8 mouse cellular contexts compared by ENCODE assay signal in genomic region chr6:34292882-34293487, GRCm38 (mm10). TPM values are rescaled to one million over a fixed set of nuclear protein-coding genes. Genes with fewer than 3 reads are reported as not detected.
DNase-seq lines count a peak whose midpoint lies in the region; ATAC-seq and TF ChIP-seq lines count a peak whose summit lies in the region.

No protein-coding gene starts in this region.

- H3K9ac ChIP-seq in intestine, postnatal 0 days (ENCODE audit: low read depth, low read length), result no peak overlapping the region
- no peak overlapping the region for H3K9ac ChIP-seq in midbrain, embryonic 16.5 days (ENCODE audit: low read depth, low read length)

- TF ChIP-seq POLR2A in cerebellum, adult 2 months (IDR thresholded peaks at IDR 0.05; ENCODE audit: borderline replicate concordance, insufficient read depth, low read length), result no peak

- ATAC-seq in intestine, postnatal 0 days, result peak; percentile 73
- ATAC-seq in midbrain, embryonic 16.5 days, result peak; percentile 96

- no peak overlapping the region for H3K4me3 ChIP-seq in cerebellum, adult 2 months (replicated peaks; ENCODE audit: insufficient read depth, low read depth, low read length)
- H3K4me3 ChIP-seq in intestine, postnatal 0 days (ENCODE audit: low read depth, low read length), result no peak overlapping the region
- H3K4me3 ChIP-seq in limb, embryonic 10.5 days, result no peak overlapping the region
- H3K4me3 ChIP-seq in midbrain, embryonic 16.5 days (ENCODE audit: low read depth, low read length), result no peak overlapping the region

- TF ChIP-seq CTCF in cerebellum, adult 2 months (IDR thresholded peaks at IDR 0.05; ENCODE audit: borderline replicate concordance, insufficient read depth, low read depth, low read length), result peak; percentile 72
- peak; percentile 95 for TF ChIP-seq CTCF in intestine, postnatal 0 days (IDR thresholded peaks at IDR 0.05; ENCODE audit: low read depth)

- H3K4me1 ChIP-seq in cerebellum, adult 2 months (ENCODE audit: control insufficient read depth, insufficient read depth, low read length), result no peaks in the 10 kb centered on the region
- no peaks in the 10 kb centered on the region for H3K4me1 ChIP-seq in intestine, postnatal 0 days (replicated peaks; ENCODE audit: control insufficient read depth, insufficient read depth, low read length)
- H3K4me1 ChIP-seq in limb, embryonic 10.5 days, result peaks cover 8% of the 10 kb centered on the region; the same call in 1 of the 2 replicates
- no peaks in the 10 kb centered on the region for H3K4me1 ChIP-seq in midbrain, embryonic 16.5 days (ENCODE audit: control insufficient read depth, insufficient read depth, low read length)

- no peaks in the 10 kb centered on the region for H3K9me3 ChIP-seq in intestine, postnatal 0 days (ENCODE audit: control insufficient read depth)
- no peaks in the 10 kb centered on the region for H3K9me3 ChIP-seq in limb, embryonic 10.5 days (replicated peaks)
- no peaks in the 10 kb centered on the region for H3K9me3 ChIP-seq in midbrain, embryonic 16.5 days (replicated peaks; ENCODE audit: control insufficient read depth, low read length, poor library complexity, severe bottlenecking)

- peak; percentile 30 to 47 for DNase-seq in cerebellum, adult 2 months
- DNase-seq in cerebellum, adult 11 months, result no peak
- DNase-seq in embryo, embryonic 9.5 days (ENCODE audit: extremely low spot score), result peak; percentile 77
- peak; percentile 93 for DNase-seq in heart, adult 11 months
- peak; percentile 84 for DNase-seq in limb, embryonic 10.5 days (ENCODE audit: low spot score)
- DNase-seq in spleen, postnatal 10 days (ENCODE audit: low spot score in 2 of 2), result peak; percentile 24 to 72

- H3K27ac ChIP-seq in cerebellum, adult 2 months (ENCODE audit: insufficient read depth, low read length), result no peak overlapping the region
- no peak overlapping the region for H3K27ac ChIP-seq in intestine, postnatal 0 days (ENCODE audit: low read depth, low read length)
- H3K27ac ChIP-seq in limb, embryonic 10.5 days, result peak overlapping the region; percentile 83
- H3K27ac ChIP-seq in midbrain, embryonic 16.5 days (ENCODE audit: low read length), result no peak overlapping the region

- no peaks in the 10 kb centered on the region for H3K36me3 ChIP-seq in intestine, postnatal 0 days (ENCODE audit: control insufficient read depth, insufficient read depth)
- H3K36me3 ChIP-seq in limb, embryonic 10.5 days, result no peaks in the 10 kb centered on the region
- H3K36me3 ChIP-seq in midbrain, embryonic 16.5 days (ENCODE audit: control insufficient read depth, insufficient read depth, low read length), result no peaks in the 10 kb centered on the region

- no peaks in the 10 kb centered on the region for H3K27me3 ChIP-seq in cerebellum, adult 2 months (ENCODE audit: control insufficient read depth, insufficient read depth, low read length)
- no peaks in the 10 kb centered on the region for H3K27me3 ChIP-seq in intestine, postnatal 0 days (replicated peaks; ENCODE audit: control insufficient read depth, insufficient read depth, low read length)
- no peaks in the 10 kb centered on the region for H3K27me3 ChIP-seq in limb, embryonic 10.5 days (ENCODE audit: low read depth, poor library complexity, severe bottlenecking)
- H3K27me3 ChIP-seq in midbrain, embryonic 16.5 days (ENCODE audit: control insufficient read depth, insufficient read depth, low read depth, low read length), result no peaks in the 10 kb centered on the region

- H3K4me2 ChIP-seq in intestine, postnatal 0 days (replicated peaks; ENCODE audit: low read depth), result no peak overlapping the region
- no peak overlapping the region for H3K4me2 ChIP-seq in midbrain, embryonic 16.5 days (ENCODE audit: low read length)

- 39% methylated on average over 9 of the region's 9 CpGs for WGBS in cerebellum, adult 2 months
- WGBS in intestine, postnatal 0 days, result 31% methylated on average over 9 of the region's 9 CpGs
- 38% methylated on average over 9 of the region's 9 CpGs for WGBS in limb, embryonic 10.5 days
- WGBS in midbrain, embryonic 16.5 days, result 25% methylated on average over 9 of the region's 9 CpGs

RNA-seq across cellular contexts. Expression of gene Akr1b3, which starts 24.3 kb away (rescaled TPM):
- polyA plus RNA-seq in cerebellum, adult 2 months (2012; rRNA removed), result 72.7 and 73.5 TPM in 2 replicates
- 69.4 and 72.9 TPM in 2 replicates for polyA plus RNA-seq in intestine, postnatal 0 days (2015; fragmentation: Nextera tagmentation; extraction: Ambion mirVana)
- polyA plus RNA-seq in limb, embryonic 10.5 days (2016; fragmentation: Nextera tagmentation; extraction: Ambion mirVana), result 238 and 309 TPM in 2 replicates
- polyA plus RNA-seq in midbrain, embryonic 16.5 days (2015; fragmentation: Nextera tagmentation; extraction: Ambion mirVana), result 105 and 108 TPM in 2 replicates
